Mouse (Mus musculus) stomach, postnatal 0 days (tissue): ENCODE data around the gene Arhgap10.

Experiments used
- CTCF ChIP-seq: IDR thresholded peaks from 2 replicates; pipeline ENCODE4 v1.5.1; 2016; ENCODE audit warnings: antibody characterized with exemption, low read depth, mild to moderate bottlenecking, moderate library complexity
- EP300 ChIP-seq: optimal IDR thresholded peaks from 2 replicates; pipeline ENCODE3; 2016; ENCODE audit warnings: antibody characterized with exemption

GRCm38 (mm10) chr8:77214665-77215064 is 303.1 kb downstream of the Arhgap10 start:
- TF ChIP-seq CTCF: no peak
- TF ChIP-seq EP300: no peak
